In the genomic region with DNA sequence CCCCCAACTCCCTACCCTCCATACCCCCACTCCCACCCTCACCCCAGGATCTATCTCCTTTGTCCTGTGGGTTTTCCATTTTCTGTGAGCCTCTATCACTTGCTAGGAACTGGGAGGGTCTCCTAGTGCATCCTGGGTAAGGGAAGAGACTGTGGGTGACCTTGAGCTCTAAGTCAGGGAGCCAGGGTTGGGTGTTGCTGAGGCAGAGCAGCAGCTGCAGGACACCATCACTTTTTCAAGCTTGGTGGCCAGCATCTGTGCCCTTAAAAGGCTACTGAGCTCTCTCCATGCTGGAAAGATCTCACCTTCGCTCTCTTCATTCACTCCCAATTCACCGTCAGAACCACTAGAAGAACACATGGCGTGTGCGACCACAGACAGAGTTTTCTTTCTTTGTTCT, we compare ENCODE assay signal across 20 mouse cellular contexts. TPM values are rescaled to one million over a fixed set of nuclear protein-coding genes. Genes with fewer than 3 reads are reported as not detected.
DNase-seq lines count a peak whose midpoint lies in the region; ATAC-seq and TF ChIP-seq lines count a peak whose summit lies in the region.
"Had no signal": no experiment of that assay in that cellular context is flagged by ENCODE, and none has a peak within 500 bp of the region (broad histone marks: within the 10 kb centered on the region; RNA-seq: fewer than 3 reads in every experiment).

No protein-coding gene starts in this region.

- WGBS in heart, embryonic 10.5 days, result 82% methylated on average over 4 of the region's 4 CpGs
- WGBS in kidney, postnatal 0 days, result 89% methylated on average over 4 of the region's 4 CpGs
- 88% methylated on average over 4 of the region's 4 CpGs for WGBS in intestine, embryonic 15.5 days
- WGBS in stomach, postnatal 0 days, result 84% methylated on average over 4 of the region's 4 CpGs
- WGBS in midbrain, embryonic 11.5 days, result 95% methylated on average over 4 of the region's 4 CpGs

- TF ChIP-seq EP300 in stomach, postnatal 0 days (optimal IDR thresholded peaks at IDR 0.05), result no peak

- H3K27me3 ChIP-seq in heart, embryonic 10.5 days (ENCODE audit: insufficient read depth, poor library complexity, severe bottlenecking), result peaks cover under 1% of the 10 kb centered on the region; the same call in 1 of the 2 replicates
- H3K27me3 ChIP-seq in kidney, postnatal 0 days (ENCODE audit: insufficient read depth, low read length), result no peaks in the 10 kb centered on the region
- H3K27me3 ChIP-seq in intestine, embryonic 15.5 days (replicated peaks), result no peaks in the 10 kb centered on the region
- H3K27me3 ChIP-seq in stomach, postnatal 0 days (ENCODE audit: control insufficient read depth, insufficient read depth, low read length), result no peaks in the 10 kb centered on the region
- H3K27me3 ChIP-seq in midbrain, embryonic 11.5 days (ENCODE audit: control insufficient read depth, insufficient read depth, low read length), result no peaks in the 10 kb centered on the region
- H3K27me3 ChIP-seq: hindbrain, embryonic 12.5 days; limb, embryonic 12.5 days; neural tube, embryonic 13.5 days had no signal

- H3K9me3 ChIP-seq in heart, embryonic 10.5 days, result no peaks in the 10 kb centered on the region
- no peaks in the 10 kb centered on the region for H3K9me3 ChIP-seq in kidney, postnatal 0 days (replicated peaks; ENCODE audit: low read length)
- H3K9me3 ChIP-seq in intestine, embryonic 15.5 days, result no peaks in the 10 kb centered on the region
- H3K9me3 ChIP-seq in stomach, postnatal 0 days (ENCODE audit: control insufficient read depth, low read length), result no peaks in the 10 kb centered on the region
- H3K9me3 ChIP-seq in midbrain, embryonic 11.5 days (ENCODE audit: control insufficient read depth, low read length), result no peaks in the 10 kb centered on the region
- H3K9me3 ChIP-seq: hindbrain, embryonic 12.5 days; limb, embryonic 12.5 days; midbrain, embryonic 10.5 days; neural tube, embryonic 13.5 days had no signal

- peaks cover 18% of the 10 kb centered on the region; the same call in 1 of the 2 replicates for H3K4me1 ChIP-seq in heart, embryonic 10.5 days
- peaks cover 5% of the 10 kb centered on the region; the same call in 1 of the 2 replicates for H3K4me1 ChIP-seq in kidney, postnatal 0 days (replicated peaks; ENCODE audit: insufficient read depth, low read length)
- H3K4me1 ChIP-seq in intestine, embryonic 15.5 days (replicated peaks), result 0 out of 2 replicates have a peak, but pooled peaks cover 4% of the 10 kb centered on the region
- H3K4me1 ChIP-seq in stomach, postnatal 0 days (replicated peaks; ENCODE audit: control insufficient read depth, insufficient read depth), result no peaks in the 10 kb centered on the region
- H3K4me1 ChIP-seq in midbrain, embryonic 11.5 days (ENCODE audit: control insufficient read depth, insufficient read depth, low read length), result no peaks in the 10 kb centered on the region
- H3K4me1 ChIP-seq: hindbrain, embryonic 12.5 days had no signal

- no peak overlapping the region for H3K4me3 ChIP-seq in heart, embryonic 10.5 days
- no peak overlapping the region for H3K4me3 ChIP-seq in kidney, postnatal 0 days (replicated peaks; ENCODE audit: low read depth, low read length)
- H3K4me3 ChIP-seq in intestine, embryonic 15.5 days (replicated peaks), result no peak overlapping the region
- H3K4me3 ChIP-seq in stomach, postnatal 0 days (ENCODE audit: low read depth, low read length), result no peak overlapping the region
- H3K4me3 ChIP-seq in midbrain, embryonic 11.5 days (ENCODE audit: low read depth, low read length), result no peak overlapping the region
- H3K4me3 ChIP-seq: hindbrain, embryonic 12.5 days; layer of hippocampus, adult 2 months; left cerebral cortex, adult 2 months; limb, embryonic 12.5 days; midbrain, embryonic 10.5 days; neural tube, embryonic 13.5 days had no signal

- TF ChIP-seq CTCF in kidney, postnatal 0 days (IDR thresholded peaks at IDR 0.05; ENCODE audit: low read depth), result no peak
- no peak for TF ChIP-seq CTCF in stomach, postnatal 0 days (IDR thresholded peaks at IDR 0.05; ENCODE audit: low read depth)

- H3K27ac ChIP-seq in heart, embryonic 10.5 days, result peak overlapping the region; percentile 8
- H3K27ac ChIP-seq in kidney, postnatal 0 days, result 0 out of 2 replicates have a peak overlapping the region, but pooled peaks have one; percentile 67
- peak overlapping the region; percentile 38; the same call in 1 of the 2 replicates for H3K27ac ChIP-seq in intestine, embryonic 15.5 days
- H3K27ac ChIP-seq in stomach, postnatal 0 days (replicated peaks), result 0 out of 2 replicates have a peak overlapping the region, but pooled peaks have one; percentile 2
- H3K27ac ChIP-seq in midbrain, embryonic 11.5 days (ENCODE audit: low read depth, low read length), result no peak overlapping the region
- H3K27ac ChIP-seq: hindbrain, embryonic 12.5 days; left cerebral cortex, adult 2 months; midbrain, embryonic 10.5 days; neural tube, embryonic 13.5 days had no signal

- no peak for DNase-seq in heart, embryonic 10.5 days (ENCODE audit: low spot score)
- no peak for DNase-seq in heart, adult 9 months (ENCODE audit: low spot score in 2 of 2)
- no peak for DNase-seq in kidney, postnatal 0 days (ENCODE audit: low spot score)
- DNase-seq in kidney, postnatal 10 days, result no peak
- no peak for DNase-seq in stomach, postnatal 0 days (ENCODE audit: low spot score)
- DNase-seq in testis, postnatal 14 days (ENCODE audit: low spot score), result no peak
- DNase-seq in midbrain, embryonic 11.5 days (ENCODE audit: low spot score, missing footprints), result no peak
- DNase-seq: adrenal gland, postnatal 10 days; cerebellum, adult 11-12 months; cerebellum, postnatal 25 days; lung, postnatal 4 days; right cerebral cortex, postnatal 25 days; thymus, postnatal 36 days had no signal

- no peak overlapping the region for H3K9ac ChIP-seq in kidney, postnatal 0 days (ENCODE audit: low read depth, low read length)
- no peak overlapping the region for H3K9ac ChIP-seq in intestine, embryonic 15.5 days
- no peak overlapping the region for H3K9ac ChIP-seq in stomach, postnatal 0 days (ENCODE audit: low read length)
- no peak overlapping the region for H3K9ac ChIP-seq in midbrain, embryonic 11.5 days (ENCODE audit: low read length)
- H3K9ac ChIP-seq: hindbrain, embryonic 12.5 days; limb, embryonic 12.5 days; neural tube, embryonic 13.5 days had no signal

- no peak for ATAC-seq in kidney, postnatal 0 days (replicated peaks; ENCODE audit: low FRiP score, low read depth)
- ATAC-seq in intestine, embryonic 15.5 days, result no peak
- no peak for ATAC-seq in stomach, postnatal 0 days (ENCODE audit: low FRiP score, low TSS enrichment)
- ATAC-seq in midbrain, embryonic 11.5 days (ENCODE audit: low FRiP score), result no peak

- H3K4me2 ChIP-seq in kidney, postnatal 0 days (ENCODE audit: low read length), result no peak overlapping the region
- H3K4me2 ChIP-seq in intestine, embryonic 15.5 days (replicated peaks), result no peak overlapping the region
- H3K4me2 ChIP-seq in stomach, postnatal 0 days (replicated peaks; ENCODE audit: low read depth), result no peak overlapping the region
- H3K4me2 ChIP-seq in midbrain, embryonic 11.5 days, result no peak overlapping the region
- H3K4me2 ChIP-seq: hindbrain, embryonic 12.5 days; limb, embryonic 12.5 days; neural tube, embryonic 13.5 days had no signal

- no peaks in the 10 kb centered on the region for H3K36me3 ChIP-seq in heart, embryonic 10.5 days
- no peaks in the 10 kb centered on the region for H3K36me3 ChIP-seq in kidney, postnatal 0 days (ENCODE audit: insufficient read depth, low read length)
- no peaks in the 10 kb centered on the region for H3K36me3 ChIP-seq in intestine, embryonic 15.5 days
- no peaks in the 10 kb centered on the region for H3K36me3 ChIP-seq in stomach, postnatal 0 days (ENCODE audit: control insufficient read depth, insufficient read depth, low read length)
- H3K36me3 ChIP-seq in midbrain, embryonic 11.5 days (ENCODE audit: control insufficient read depth, insufficient read depth, low read length), result no peaks in the 10 kb centered on the region
- H3K36me3 ChIP-seq: hindbrain, embryonic 12.5 days; limb, embryonic 12.5 days; midbrain, embryonic 10.5 days; neural tube, embryonic 13.5 days had no signal

RNA-seq across cellular contexts. Expression of a gene that starts 7.2 kb away (rescaled TPM):
- polyA plus RNA-seq in heart, embryonic 10.5 days (2016; fragmentation: Nextera tagmentation; extraction: Ambion mirVana), result 6.8 and 8.3 TPM in 2 replicates
- polyA plus RNA-seq in kidney, postnatal 0 days (2015; fragmentation: Nextera tagmentation; extraction: Ambion mirVana), result 11.9 and 13.5 TPM in 2 replicates
- 9.2 and 9.7 TPM in 2 replicates for polyA plus RNA-seq in intestine, embryonic 15.5 days (2015; fragmentation: Nextera tagmentation; extraction: Ambion mirVana)
- polyA plus RNA-seq in stomach, postnatal 0 days (2015; fragmentation: Nextera tagmentation; extraction: Ambion mirVana), result 3.1 and 3.6 TPM in 2 replicates
- polyA plus RNA-seq in midbrain, embryonic 11.5 days (2014; fragmentation: Nextera tagmentation; extraction: Ambion mirVana), result 7.4 and 11.0 TPM in 2 replicates
